Mouse (Mus musculus) yolk sac, embryonic 10.5 days (tissue): ENCODE measurements around the gene Ccdc153.

Experiments
- DNase-seq: peaks from one replicate; pipeline ENCODE4 v3.0.0-alpha.2; 2017; ENCODE audit warnings: low spot score

Gene Ccdc153

GRCm38 (mm10) chr9:44287401-44288075, 47.1 kb downstream of the Ccdc153 start:
- DNase-seq = no peak

GRCm38 (mm10) chr9:44288076-44288958, 47.8 kb downstream of the Ccdc153 start, which contains the start of gene Abcg4:
Gene Abcg4 (minus strand): TSS chr9:44288615.
- peak; percentile 47 for DNase-seq

- DNase-seq = peak; percentile 34
Observed at GRCm38 (mm10) chr9:44288959-44289291, 48.4 kb downstream of the Ccdc153 start.

GRCm38 (mm10) chr9:44292490-44292889, 52.0 kb downstream of the Ccdc153 start:
- peak; percentile 36 for DNase-seq
